Mouse (Mus musculus) MEL (cell line): ENCODE measurements at regions not wholly inside any gene's neighbourhood (a gene's known extent, or its start where the extent isn't known, plus 50 kb on each side); places are given as distances from the start of the nearest gene placed in this dataset.

ENCODE experiments used
- DNase-seq: peaks from one replicate; pipeline ENCODE4 v3.0.0; 2011; ENCODE audit warnings: low read depth, low spot score
- H3K27ac ChIP-seq: 2 replicates; pipeline ENCODE4 v1.5.1; 2012; ENCODE audit warnings: low read depth, mild to moderate bottlenecking, control low read depth, low read length, moderate library complexity; ENCODE audit not compliant: control insufficient read depth
- H3K27me3 ChIP-seq, 2 experiments: fragments of 150-350 bp in 1 of 2; sonication (generic) in 1 of 2; 2 replicates each; pipeline ENCODE4 v1.6.1; 2012; ENCODE audit warnings: low read length in 2 of 2, mild to moderate bottlenecking in 2 of 2, improper control_type of control experiment in 1 of 2, moderate library complexity in 1 of 2; ENCODE audit not compliant: insufficient read depth in 2 of 2, control insufficient read depth in 1 of 2
- H3K36me3 ChIP-seq, 2 experiments: 2 replicates each; pipeline ENCODE4 v1.6.1; 2012 to 2014; ENCODE audit warnings: low read length in 2 of 2, improper control_type of control experiment in 1 of 2, inconsistent platforms in 1 of 2, mild to moderate bottlenecking in 1 of 2; ENCODE audit not compliant: insufficient read depth in 2 of 2, control insufficient read depth in 1 of 2
- H3K4me1 ChIP-seq, 2 experiments: fragments of 150-350 bp in 1 of 2; sonication (generic) in 1 of 2; 2 replicates each; pipeline ENCODE4 v1.6.1; 2012; ENCODE audit warnings: low read length in 2 of 2, improper control_type of control experiment in 1 of 2, mild to moderate bottlenecking in 1 of 2; ENCODE audit not compliant: insufficient read depth in 2 of 2, control insufficient read depth in 1 of 2
- H3K4me3 ChIP-seq, 2 experiments: fragments of 150-350 bp in 1 of 2; sonication (generic) in 1 of 2; 2 replicates each; pipeline ENCODE4 v1.5.1; 2012; ENCODE audit warnings: low read depth in 2 of 2, low read length in 2 of 2, mild to moderate bottlenecking in 2 of 2, moderate library complexity in 2 of 2, control low read depth in 1 of 2, improper control_type of control experiment in 1 of 2; ENCODE audit not compliant: control insufficient read depth in 1 of 2, insufficient read depth in 1 of 2
- H3K79me2 ChIP-seq: 2 replicates; pipeline ENCODE4 v1.6.1; 2012; ENCODE audit warnings: mild to moderate bottlenecking, low read length, moderate library complexity; ENCODE audit not compliant: control insufficient read depth, poor library complexity, insufficient read depth
- H3K9ac ChIP-seq: 2 replicates; pipeline ENCODE4 v1.6.1; 2012; ENCODE audit warnings: low read depth, mild to moderate bottlenecking, control low read depth, low read length, moderate library complexity; ENCODE audit not compliant: control insufficient read depth, poor library complexity, severe bottlenecking
- H3K9me3 ChIP-seq: fragments of 150-350 bp; sonication (generic); replicated peaks from 2 replicates; pipeline ENCODE4 v1.6.1; 2012; ENCODE audit warnings: mild to moderate bottlenecking, low read length, improper control_type of control experiment, moderate library complexity; ENCODE audit not compliant: insufficient read depth
- BHLHE40 ChIP-seq: IDR thresholded peaks from 2 replicates; pipeline ENCODE4 v1.6.1; 2012; ENCODE audit warnings: low read depth, mild to moderate bottlenecking, inconsistent platforms, low read length, improper control_type of control experiment, borderline replicate concordance
- CHD2 ChIP-seq: IDR thresholded peaks from 2 replicates; pipeline ENCODE4 v1.6.1; 2011; ENCODE audit warnings: low read length, improper control_type of control experiment
- E2F4 ChIP-seq: IDR thresholded peaks from 2 replicates; pipeline ENCODE4 v1.6.1; 2011; ENCODE audit warnings: low read depth, low read length, improper control_type of control experiment, borderline replicate concordance
- ELF1 ChIP-seq: IDR thresholded peaks from 2 replicates; pipeline ENCODE4 v1.6.1; 2014; ENCODE audit warnings: low read depth, mild to moderate bottlenecking, inconsistent platforms, low read length, improper control_type of control experiment, moderate library complexity
- EP300 ChIP-seq, 2 experiments: IDR thresholded peaks; 2 replicates each; pipeline ENCODE4 v1.6.1; 2011; ENCODE audit warnings: improper control_type of control experiment in 2 of 2, low read length in 2 of 2, low read depth in 1 of 2, mild to moderate bottlenecking in 1 of 2
- ETS1 ChIP-seq: IDR thresholded peaks from 2 replicates; pipeline ENCODE4 v1.6.1; 2012; ENCODE audit warnings: low read depth, mild to moderate bottlenecking, inconsistent platforms, low read length, improper control_type of control experiment, moderate library complexity
- KAT2A ChIP-seq: conservative IDR thresholded peaks from 2 replicates; pipeline ENCODE4 v1.6.1; 2012; ENCODE audit warnings: low read depth, low read length, improper control_type of control experiment, inconsistent platforms
- MAFK ChIP-seq: IDR thresholded peaks from 2 replicates; pipeline ENCODE4 v1.6.1; 2011; ENCODE audit warnings: low read depth, mild to moderate bottlenecking, low read length, improper control_type of control experiment, borderline replicate concordance
- MAZ ChIP-seq: IDR thresholded peaks from 2 replicates; pipeline ENCODE4 v1.6.1; 2012; ENCODE audit warnings: low read depth, mild to moderate bottlenecking, inconsistent platforms, low read length, improper control_type of control experiment
- MEF2A ChIP-seq: IDR thresholded peaks from 2 replicates; pipeline ENCODE4 v1.6.1; 2014; ENCODE audit warnings: low read depth, mild to moderate bottlenecking, inconsistent platforms, low read length, improper control_type of control experiment; ENCODE audit not compliant: poor library complexity, insufficient replicate concordance, severe bottlenecking; ENCODE audit errors: extremely low read depth
- MXI1 ChIP-seq: IDR thresholded peaks from 2 replicates; pipeline ENCODE4 v1.6.1; 2011; ENCODE audit warnings: mild to moderate bottlenecking, low read depth, low read length, improper control_type of control experiment
- MYC ChIP-seq: IDR thresholded peaks from 2 replicates; pipeline ENCODE4 v1.6.1; 2011; ENCODE audit warnings: low read depth, mild to moderate bottlenecking, low read length, improper control_type of control experiment, moderate library complexity
- NELFE ChIP-seq: IDR thresholded peaks from 2 replicates; pipeline ENCODE4 v1.6.1; 2011; ENCODE audit warnings: low read depth, low read length, improper control_type of control experiment
- POLR2AphosphoS2 ChIP-seq: IDR thresholded peaks from 2 replicates; pipeline ENCODE4 v1.6.1; 2011; ENCODE audit warnings: low read length, improper control_type of control experiment
- POLR2AphosphoS5 ChIP-seq: IDR thresholded peaks from 2 replicates; pipeline ENCODE4 v1.6.1; 2012; ENCODE audit warnings: low read depth, borderline replicate concordance, mild to moderate bottlenecking, inconsistent platforms, low read length, moderate library complexity, mixed read lengths
- RAD21 ChIP-seq: IDR thresholded peaks from 2 replicates; pipeline ENCODE4 v1.6.1; 2011; ENCODE audit warnings: mild to moderate bottlenecking, low read depth, low read length, improper control_type of control experiment
- SMC3 ChIP-seq: IDR thresholded peaks from 2 replicates; pipeline ENCODE4 v1.6.1; 2011; ENCODE audit warnings: low read depth, low read length, improper control_type of control experiment
- TAL1 ChIP-seq: IDR thresholded peaks from 2 replicates; pipeline ENCODE4 v1.6.1; 2012; ENCODE audit warnings: mild to moderate bottlenecking, inconsistent platforms, low read length, moderate library complexity, mixed read lengths
- UBTF ChIP-seq: IDR thresholded peaks from 2 replicates; pipeline ENCODE4 v1.6.1; 2012; ENCODE audit warnings: low read depth, mild to moderate bottlenecking, inconsistent platforms, low read length, improper control_type of control experiment, moderate library complexity, borderline replicate concordance; ENCODE audit not compliant: insufficient read depth
- USF1 ChIP-seq: IDR thresholded peaks from 2 replicates; pipeline ENCODE4 v1.6.1; 2014; ENCODE audit warnings: low read depth, mild to moderate bottlenecking, inconsistent platforms, low read length, improper control_type of control experiment, moderate library complexity
- ZKSCAN1 ChIP-seq: IDR thresholded peaks from 2 replicates; pipeline ENCODE4 v1.6.1; 2012; ENCODE audit warnings: low read depth, mild to moderate bottlenecking, inconsistent platforms, low read length, improper control_type of control experiment, moderate library complexity
- ZMIZ1 ChIP-seq: IDR thresholded peaks from 2 replicates; pipeline ENCODE4 v1.6.1; 2012; ENCODE audit warnings: low read depth, mild to moderate bottlenecking, inconsistent platforms, low read length, improper control_type of control experiment, moderate library complexity

DNA sequence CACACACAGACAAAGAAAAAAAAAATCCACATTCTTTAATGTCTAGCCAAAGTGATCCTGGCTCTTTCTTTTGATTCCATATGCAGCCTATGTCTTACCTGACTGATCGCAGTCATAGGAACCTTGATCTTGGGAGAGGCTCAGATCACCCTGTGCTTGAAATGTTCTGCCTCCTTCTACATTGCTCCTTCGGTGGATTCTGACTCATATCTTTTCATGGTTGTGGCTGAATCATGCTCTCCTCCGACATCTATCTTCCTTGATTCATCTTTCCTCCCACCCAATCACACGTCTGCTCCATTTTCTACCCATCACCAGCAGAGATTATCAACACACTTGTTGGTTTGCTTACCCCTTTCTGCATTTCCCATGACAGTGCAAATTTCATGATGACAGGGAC lies 132.0 kb downstream of the Gm11146 start (continued):
- TF ChIP-seq TAL1: no peak
- TF ChIP-seq UBTF: no peak

DNA sequence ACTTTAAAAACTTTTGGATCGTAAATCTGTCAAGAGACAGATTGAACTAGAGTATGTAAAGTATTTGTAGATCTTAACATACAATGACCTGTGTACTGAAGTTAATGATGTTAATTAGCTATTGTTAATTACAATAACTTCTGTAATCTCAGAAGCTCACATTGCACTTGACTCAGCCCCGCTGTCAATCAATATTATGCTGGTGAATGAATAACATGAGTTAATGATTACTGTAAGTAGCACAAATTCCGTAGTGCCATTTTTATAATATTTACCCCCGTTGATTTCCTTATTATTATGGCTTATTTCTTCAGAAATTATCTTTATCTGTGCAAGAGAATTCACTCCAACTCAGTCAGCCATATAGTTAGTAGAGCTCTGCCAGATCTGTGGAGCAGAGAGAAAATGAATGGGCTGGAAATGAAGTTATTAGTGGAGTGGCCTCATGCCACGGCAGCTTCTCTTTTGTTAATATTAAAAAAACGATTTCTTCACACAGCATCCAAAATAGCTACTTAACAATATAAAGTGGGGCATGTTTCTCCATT lies 132.5 kb downstream of the Gm11146 start:
- no peaks in the 10 kb centered on the region for H3K4me1 ChIP-seq
- no peak for DNase-seq
- no peak overlapping the region for H3K9ac ChIP-seq
- no peaks in the 10 kb centered on the region for H3K36me3 ChIP-seq
- no peaks in the 10 kb centered on the region for H3K79me2 ChIP-seq
- no peaks in the 10 kb centered on the region for H3K27me3 ChIP-seq
- H3K9me3 ChIP-seq: no peaks in the 10 kb centered on the region
- TF ChIP-seq NELFE (no peak), ZMIZ1 (no peak), TAL1 (no peak), MAZ (no peak), RAD21 (no peak), ETS1 (no peak), CHD2 (no peak), SMC3 (no peak), MAFK (no peak), ZKSCAN1 (no peak), E2F4 (no peak), POLR2AphosphoS5 (no peak), MEF2A (no peak), EP300 (IDR thresholded peaks at IDR 0.05; ENCODE audit: low read depth in 1 of 2, low read length in 2 of 2) (no peak), POLR2AphosphoS2 (no peak)
- no peak overlapping the region for H3K4me3 ChIP-seq
- no peak overlapping the region for H3K27ac ChIP-seq

DNA sequence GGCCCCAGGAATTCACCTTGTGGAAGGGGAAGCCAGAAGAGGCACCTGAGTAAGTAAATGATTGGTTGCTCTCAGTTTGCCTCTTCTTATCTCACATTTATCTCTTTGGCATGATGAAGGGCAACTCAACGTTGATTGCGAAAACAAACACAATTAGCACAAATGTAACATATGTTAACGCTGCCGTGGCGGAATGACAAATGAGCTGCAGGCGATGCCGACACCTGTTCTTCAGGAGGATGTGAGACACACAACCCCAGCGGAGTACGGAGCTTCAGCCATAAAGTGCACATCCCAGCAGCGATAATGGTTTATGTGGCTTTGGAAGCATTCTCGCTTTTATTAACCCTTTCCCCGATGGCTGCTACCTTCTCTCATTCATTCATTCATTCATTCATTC lies 134.7 kb downstream of the Gm11146 start:
- H3K27me3 ChIP-seq: no peaks in the 10 kb centered on the region
- no peaks in the 10 kb centered on the region for H3K79me2 ChIP-seq
- H3K36me3 ChIP-seq: no peaks in the 10 kb centered on the region
- H3K9me3 ChIP-seq: no peaks in the 10 kb centered on the region
- no peak for TF ChIP-seq CHD2
- TF ChIP-seq MXI1: no peak
- TF ChIP-seq KAT2A: no peak
- TF ChIP-seq ELF1: no peak
- no peak for TF ChIP-seq POLR2AphosphoS2
- no peak for TF ChIP-seq MYC
- no peak for TF ChIP-seq MEF2A
- no peak for TF ChIP-seq BHLHE40
- no peak for TF ChIP-seq USF1
- TF ChIP-seq ZMIZ1: no peak
- no peak overlapping the region for H3K27ac ChIP-seq
- no peak overlapping the region for H3K4me3 ChIP-seq
- no peaks in the 10 kb centered on the region for H3K4me1 ChIP-seq
- no peak overlapping the region for H3K9ac ChIP-seq
- DNase-seq: no peak
